Mouse (Mus musculus): Measurements from ENCODE around the gene Cep57l1.

DNA sequence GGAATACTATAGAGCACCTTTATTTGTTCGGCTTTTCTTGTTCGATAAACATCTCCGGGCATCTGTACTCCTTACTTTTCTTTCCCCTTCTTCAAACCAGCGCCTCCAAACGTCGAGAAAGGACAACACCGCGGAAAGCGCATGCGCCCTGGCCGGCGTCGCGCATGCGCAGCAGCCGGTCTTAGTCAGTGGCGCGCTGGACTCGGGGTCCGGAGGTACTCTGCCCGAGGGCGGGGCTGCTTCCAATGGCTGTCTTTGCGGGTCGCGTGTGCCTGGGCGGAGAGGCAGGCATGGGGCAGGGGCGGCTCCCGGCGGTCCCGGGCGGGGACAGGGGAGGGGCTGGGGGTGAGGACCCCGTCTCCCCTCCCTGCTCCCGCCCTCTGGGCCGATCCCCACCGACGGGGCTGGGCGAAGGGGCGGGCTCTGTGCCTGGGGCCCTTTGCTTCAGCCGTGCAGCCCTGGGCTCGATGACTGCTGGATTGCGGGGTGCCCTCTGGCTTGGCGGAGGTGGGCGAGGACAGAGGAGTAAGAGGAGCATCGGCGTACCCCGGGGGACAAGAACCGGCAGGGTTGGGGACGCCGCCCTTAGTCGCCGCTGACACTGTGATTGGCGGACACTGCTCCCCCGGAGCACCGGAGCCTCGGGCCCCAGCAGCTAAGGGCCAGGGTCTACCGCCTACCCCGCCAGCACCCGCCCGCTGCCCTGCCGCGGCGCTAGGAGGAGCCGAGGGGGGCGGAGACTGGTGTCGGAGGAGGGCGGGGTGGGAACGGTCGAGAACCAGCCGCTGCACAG, at the start of gene Cep57l1, which contains the start of gene Sesn1:
- no peak for TF ChIP-seq GATA1 (IDR thresholded peaks at IDR 0.05; ENCODE audit: borderline replicate concordance, low read length)
- no peak for TF ChIP-seq FLI1 (IDR thresholded peaks at IDR 0.05; ENCODE audit: low read length)

Data from megakaryocyte, embryonic 14.5 days (primary cell).